Comparison of ENCODE assay signal across 8 mouse cellular contexts in the genomic region with DNA sequence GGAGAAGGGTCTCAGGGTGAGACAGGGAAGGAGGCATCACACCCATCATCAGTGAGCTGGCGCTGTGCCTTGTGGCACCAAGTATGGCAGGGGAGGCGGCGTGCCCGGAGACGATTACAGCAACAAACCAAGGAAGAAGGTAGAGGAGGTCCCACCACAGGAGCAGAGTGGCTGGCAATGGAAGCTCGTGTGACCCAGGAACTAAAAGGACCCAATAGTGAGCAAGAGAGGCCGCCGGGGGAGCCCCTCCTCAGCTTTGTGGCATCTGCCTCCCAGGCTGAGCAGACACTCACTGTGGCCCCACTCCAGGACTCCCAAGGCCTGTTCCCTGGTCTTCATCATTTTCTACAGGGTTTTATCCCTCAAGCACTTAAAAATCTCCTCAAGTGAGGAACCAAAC. TPM values are rescaled to one million over a fixed set of nuclear protein-coding genes. Genes with fewer than 3 reads are reported as not detected.
DNase-seq lines count a peak whose midpoint lies in the region; ATAC-seq and TF ChIP-seq lines count a peak whose summit lies in the region.

No protein-coding gene starts in this region.

- 68% methylated on average over 8 of the region's 8 CpGs for WGBS in embryonic facial prominence, embryonic 13.5 days
- 84% methylated on average over 8 of the region's 8 CpGs for WGBS in hindbrain, embryonic 16.5 days
- 81% methylated on average over 8 of the region's 8 CpGs for WGBS in midbrain, embryonic 10.5 days

- H3K4me1 ChIP-seq in embryonic facial prominence, embryonic 13.5 days, result peaks cover 26% of the 10 kb centered on the region
- H3K4me1 ChIP-seq in hindbrain, embryonic 16.5 days (ENCODE audit: control insufficient read depth, insufficient read depth, low read depth, low read length), result peaks cover 12% of the 10 kb centered on the region
- H3K4me1 ChIP-seq in midbrain, embryonic 10.5 days, result peaks cover 29% of the 10 kb centered on the region

- H3K9ac ChIP-seq in embryonic facial prominence, embryonic 13.5 days, result peak overlapping the region; percentile 77
- no peak overlapping the region for H3K9ac ChIP-seq in hindbrain, embryonic 16.5 days (ENCODE audit: low read depth, low read length)

- peak; percentile 31 for DNase-seq in gastrocnemius, postnatal 10 days
- no peak for DNase-seq in gastrocnemius, postnatal 25 days
- no peak for DNase-seq in midbrain, embryonic 10.5 days (ENCODE audit: low spot score)
- DNase-seq in left cerebral cortex, adult 8-10 months (ENCODE audit: low spot score in 2 of 2), result no peak

- peak overlapping the region; percentile 97 for H3K27ac ChIP-seq in embryonic facial prominence, embryonic 13.5 days
- peak overlapping the region; percentile 52; the same call in 1 of the 2 replicates for H3K27ac ChIP-seq in hindbrain, embryonic 16.5 days (ENCODE audit: low read depth, low read length)
- H3K27ac ChIP-seq in midbrain, embryonic 10.5 days (replicated peaks), result peak overlapping the region; percentile 94

- H3K4me3 ChIP-seq in C2C12 (ENCODE audit: insufficient read depth, poor library complexity, severe bottlenecking), result no peak overlapping the region
- H3K4me3 ChIP-seq in embryonic facial prominence, embryonic 13.5 days, result peak overlapping the region; percentile 84
- no peak overlapping the region; the same call in 1 of the 2 replicates for H3K4me3 ChIP-seq in hindbrain, embryonic 16.5 days (ENCODE audit: low read length)
- H3K4me3 ChIP-seq in midbrain, embryonic 10.5 days, result peak overlapping the region; percentile 87

- H3K79me3 ChIP-seq in C2C12 (ENCODE audit: low read depth), result peaks cover 42% of the 10 kb centered on the region

- no peak for TF ChIP-seq CTCF in C2C12 (IDR thresholded peaks at IDR 0.05; ENCODE audit: control insufficient read depth, insufficient read depth, insufficient read length)

- H3ac ChIP-seq in C2C12 (ENCODE audit: control insufficient read depth, insufficient read length, low read depth), result peak overlapping the region; percentile 65

- H3K4me2 ChIP-seq in embryonic facial prominence, embryonic 13.5 days, result peak overlapping the region; percentile 70
- peak overlapping the region; percentile 49 for H3K4me2 ChIP-seq in hindbrain, embryonic 16.5 days (ENCODE audit: low read length)

- H3K27me3 ChIP-seq in C2C12 (ENCODE audit: control insufficient read depth, insufficient read depth, insufficient read length), result no peaks in the 10 kb centered on the region
- H3K27me3 ChIP-seq in embryonic facial prominence, embryonic 13.5 days, result no peaks in the 10 kb centered on the region
- no peaks in the 10 kb centered on the region for H3K27me3 ChIP-seq in hindbrain, embryonic 16.5 days (replicated peaks; ENCODE audit: control insufficient read depth, insufficient read depth, low read length)
- no peaks in the 10 kb centered on the region for H3K27me3 ChIP-seq in midbrain, embryonic 10.5 days (ENCODE audit: low read depth, poor library complexity, severe bottlenecking)

- peaks cover 46% of the 10 kb centered on the region for H3K79me2 ChIP-seq in C2C12 (ENCODE audit: control insufficient read depth, insufficient read depth)

- peaks cover 74% of the 10 kb centered on the region for H3K36me3 ChIP-seq in C2C12 (ENCODE audit: control insufficient read depth, insufficient read depth)
- peaks cover 79% of the 10 kb centered on the region for H3K36me3 ChIP-seq in embryonic facial prominence, embryonic 13.5 days
- H3K36me3 ChIP-seq in hindbrain, embryonic 16.5 days (ENCODE audit: control insufficient read depth, insufficient read depth, low read length), result peaks cover 42% of the 10 kb centered on the region
- peaks cover 78% of the 10 kb centered on the region for H3K36me3 ChIP-seq in midbrain, embryonic 10.5 days

- no peaks in the 10 kb centered on the region for H3K9me3 ChIP-seq in embryonic facial prominence, embryonic 13.5 days
- H3K9me3 ChIP-seq in hindbrain, embryonic 16.5 days (ENCODE audit: control insufficient read depth, low read length), result no peaks in the 10 kb centered on the region
- no peaks in the 10 kb centered on the region for H3K9me3 ChIP-seq in midbrain, embryonic 10.5 days (replicated peaks)

- ATAC-seq in embryonic facial prominence, embryonic 13.5 days (ENCODE audit: insufficient number of reproducible peaks, insufficient read depth, low FRiP score, low TSS enrichment, low read depth), result no peak
- ATAC-seq in hindbrain, embryonic 16.5 days, result no peak
- ATAC-seq in megakaryocyte-erythroid progenitor cell, adult 5-6 weeks (replicated peaks; ENCODE audit: low FRiP score, low TSS enrichment, poor library complexity, severe bottlenecking), result no peak

TF ChIP-seq in C2C12, 6 proteins besides CTCF, POLR2A, EP300 and RAD21:
- TF ChIP-seq MYOD1 (IDR thresholded peaks at IDR 0.05; ENCODE audit: control insufficient read depth, insufficient read length, low read depth), result no peak
- TF ChIP-seq USF1 (IDR thresholded peaks at IDR 0.05; ENCODE audit: low read depth), result no peak
- TF ChIP-seq MAX (IDR thresholded peaks at IDR 0.05), result no peak
- TF ChIP-seq MYOG (IDR thresholded peaks at IDR 0.05; ENCODE audit: control insufficient read depth, extremely low read depth, insufficient read length), result no peak
- TF ChIP-seq CEBPB (IDR thresholded peaks at IDR 0.05; ENCODE audit: low read depth), result no peak

RNA-seq across cellular contexts. Expression of a gene that starts 1.1 kb away (rescaled TPM):
- total RNA-seq in gastrocnemius, postnatal 10 days (2021), result 100 to 1,000 TPM; 640 to 671 TPM
- total RNA-seq in gastrocnemius, postnatal 25 days (2021), result 100 to 1,000 TPM; 464 to 492 TPM
- 1,028 TPM for polyA plus RNA-seq in C2C12 (2012; fragmentation: generic; extraction: Trizol)
- 481 and 529 TPM in 2 replicates for polyA plus RNA-seq in embryonic facial prominence, embryonic 13.5 days (2015; fragmentation: Nextera tagmentation; extraction: Ambion mirVana)
- polyA plus RNA-seq in hindbrain, embryonic 16.5 days (2015; fragmentation: Nextera tagmentation; extraction: Ambion mirVana), result 284 and 301 TPM in 2 replicates
- polyA plus RNA-seq in midbrain, embryonic 10.5 days (2016; fragmentation: Nextera tagmentation; extraction: Ambion mirVana), result 438 and 514 TPM in 2 replicates
- 1,323 and 1,614 TPM in 2 replicates for total RNA-seq in megakaryocyte-erythroid progenitor cell, adult 5-6 weeks (2014; fragmentation: Nextera tagmentation)
- 848 and 982 TPM in 2 replicates for total RNA-seq in megakaryocyte-erythroid progenitor cell, adult 5-6 weeks (2017)
- 100 to 1,000 TPM; 224 to 271 (median 243) TPM for total RNA-seq in left cerebral cortex, adult 8-10 months (2022)

RNA-seq across cellular contexts. Expression of a gene that starts 12.1 kb away (rescaled TPM):
- 10 to 100 TPM in 1 of 2 experiments, 1 to 10 TPM in 1; 9.1 to 11.2 TPM for total RNA-seq in gastrocnemius, postnatal 10 days (2021)
- 1 to 10 TPM; 5.7 to 7.2 TPM for total RNA-seq in gastrocnemius, postnatal 25 days (2021)
- polyA plus RNA-seq in C2C12 (2012; fragmentation: generic; extraction: Trizol), result 24.2 TPM
- 33.6 and 34.5 TPM in 2 replicates for polyA plus RNA-seq in embryonic facial prominence, embryonic 13.5 days (2015; fragmentation: Nextera tagmentation; extraction: Ambion mirVana)
- 23.9 and 26.3 TPM in 2 replicates for polyA plus RNA-seq in hindbrain, embryonic 16.5 days (2015; fragmentation: Nextera tagmentation; extraction: Ambion mirVana)
- polyA plus RNA-seq in midbrain, embryonic 10.5 days (2016; fragmentation: Nextera tagmentation; extraction: Ambion mirVana), result 36.5 and 40.2 TPM in 2 replicates
- total RNA-seq in megakaryocyte-erythroid progenitor cell, adult 5-6 weeks (2014; fragmentation: Nextera tagmentation), result 30.7 and 32.2 TPM in 2 replicates
- total RNA-seq in megakaryocyte-erythroid progenitor cell, adult 5-6 weeks (2017), result 15.8 and 18.8 TPM in 2 replicates
- total RNA-seq in left cerebral cortex, adult 8-10 months (2022), result 10 to 100 TPM; 20.5 to 26.0 (median 22.1) TPM

RNA-seq across cellular contexts. Expression of a gene that starts 23.3 kb away (rescaled TPM):
- 100 to 1,000 TPM; 235 to 267 TPM for total RNA-seq in gastrocnemius, postnatal 10 days (2021)
- total RNA-seq in gastrocnemius, postnatal 25 days (2021), result 100 to 1,000 TPM; 183 to 204 TPM
- polyA plus RNA-seq in C2C12 (2012; fragmentation: generic; extraction: Trizol), result 86.8 TPM
- 51.0 and 57.8 TPM in 2 replicates for polyA plus RNA-seq in embryonic facial prominence, embryonic 13.5 days (2015; fragmentation: Nextera tagmentation; extraction: Ambion mirVana)
- polyA plus RNA-seq in hindbrain, embryonic 16.5 days (2015; fragmentation: Nextera tagmentation; extraction: Ambion mirVana), result 3.5 and 4.8 TPM in 2 replicates
- 6.6 and 8.8 TPM in 2 replicates for polyA plus RNA-seq in midbrain, embryonic 10.5 days (2016; fragmentation: Nextera tagmentation; extraction: Ambion mirVana)
- total RNA-seq in megakaryocyte-erythroid progenitor cell, adult 5-6 weeks (2014; fragmentation: Nextera tagmentation), result 1.5 and 9.4 TPM in 2 replicates
- total RNA-seq in megakaryocyte-erythroid progenitor cell, adult 5-6 weeks (2017), result 7.2 and 24.7 TPM in 2 replicates
- 10 to 100 TPM; 24.9 to 29.0 (median 27.5) TPM for total RNA-seq in left cerebral cortex, adult 8-10 months (2022)

RNA-seq across cellular contexts. Expression of a gene that starts 24.1 kb away (rescaled TPM):
- total RNA-seq in gastrocnemius, postnatal 10 days (2021), result 10 to 100 TPM; 37.7 to 49.7 TPM
- total RNA-seq in gastrocnemius, postnatal 25 days (2021), result 10 to 100 TPM; 19.5 to 21.9 TPM
- 109 TPM for polyA plus RNA-seq in C2C12 (2012; fragmentation: generic; extraction: Trizol)
- 187 and 189 TPM in 2 replicates for polyA plus RNA-seq in embryonic facial prominence, embryonic 13.5 days (2015; fragmentation: Nextera tagmentation; extraction: Ambion mirVana)
- polyA plus RNA-seq in hindbrain, embryonic 16.5 days (2015; fragmentation: Nextera tagmentation; extraction: Ambion mirVana), result 91.3 and 103 TPM in 2 replicates
- 178 and 191 TPM in 2 replicates for polyA plus RNA-seq in midbrain, embryonic 10.5 days (2016; fragmentation: Nextera tagmentation; extraction: Ambion mirVana)
- total RNA-seq in megakaryocyte-erythroid progenitor cell, adult 5-6 weeks (2014; fragmentation: Nextera tagmentation), result 158 and 173 TPM in 2 replicates
- total RNA-seq in megakaryocyte-erythroid progenitor cell, adult 5-6 weeks (2017), result 205 and 206 TPM in 2 replicates
- total RNA-seq in left cerebral cortex, adult 8-10 months (2022), result 10 to 100 TPM; 46.8 to 53.8 (median 50.4) TPM

RNA-seq across cellular contexts. Expression of a gene that starts 36.4 kb away (rescaled TPM):
- 10 to 100 TPM; 11.7 to 15.9 TPM for total RNA-seq in gastrocnemius, postnatal 10 days (2021)
- total RNA-seq in gastrocnemius, postnatal 25 days (2021), result 1 to 10 TPM; 6.0 to 7.2 TPM
- 28.7 TPM for polyA plus RNA-seq in C2C12 (2012; fragmentation: generic; extraction: Trizol)
- 32.3 and 32.8 TPM in 2 replicates for polyA plus RNA-seq in embryonic facial prominence, embryonic 13.5 days (2015; fragmentation: Nextera tagmentation; extraction: Ambion mirVana)
- polyA plus RNA-seq in hindbrain, embryonic 16.5 days (2015; fragmentation: Nextera tagmentation; extraction: Ambion mirVana), result 10.3 and 11.3 TPM in 2 replicates
- polyA plus RNA-seq in midbrain, embryonic 10.5 days (2016; fragmentation: Nextera tagmentation; extraction: Ambion mirVana), result 22.9 and 23.5 TPM in 2 replicates
- total RNA-seq in megakaryocyte-erythroid progenitor cell, adult 5-6 weeks (2014; fragmentation: Nextera tagmentation), result 29.3 and 45.8 TPM in 2 replicates
- total RNA-seq in megakaryocyte-erythroid progenitor cell, adult 5-6 weeks (2017), result 14.5 and 23.6 TPM in 2 replicates
- 10 to 100 TPM; 12.6 to 15.3 (median 13.8) TPM for total RNA-seq in left cerebral cortex, adult 8-10 months (2022)

Comparison
In these comparisons a context has a peak if more than half of its experiments do, and no peak if none do; other contexts are left out.
1. H3K4me3 ChIP-seq: peak in embryonic facial prominence, embryonic 13.5 days (single experiment) and midbrain, embryonic 10.5 days (single experiment); none in C2C12 (single experiment) and hindbrain, embryonic 16.5 days (single experiment).
2. RNA of a gene that starts 23.3 kb away (total RNA-seq): 235 to 267 TPM in gastrocnemius, postnatal 10 days and 183 to 204 TPM in gastrocnemius, postnatal 25 days; 24.9 to 29.0 TPM in left cerebral cortex, adult 8-10 months and 1.5 to 24.7 TPM in megakaryocyte-erythroid progenitor cell, adult 5-6 weeks; every median in the first group is over 4 times any median in the second.
3. Peak in every context shown above with its lines, with median percentiles within 50 percentile points of each other: H3K27ac ChIP-seq.